ENCODE assay signal across 15 mouse cellular contexts in the genomic region with DNA sequence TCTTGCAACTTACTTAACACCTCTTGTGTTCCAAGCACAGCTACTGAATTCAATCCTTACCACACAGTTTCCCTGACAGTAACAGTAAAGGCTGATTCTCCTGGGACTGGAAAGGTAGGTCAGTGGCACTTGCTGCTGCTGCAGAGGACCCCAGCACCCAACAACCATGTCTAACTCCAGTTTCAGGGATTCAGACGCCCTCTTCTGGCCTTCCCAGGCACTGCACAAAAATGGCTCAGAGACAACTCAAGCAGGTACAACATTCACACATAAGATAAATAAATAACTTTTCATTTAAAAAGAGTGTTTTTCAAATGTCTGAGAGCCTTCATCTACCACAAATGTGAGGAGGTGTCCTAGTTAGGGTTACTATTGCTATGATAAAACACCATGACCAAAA. TPM values are rescaled to one million over a fixed set of nuclear protein-coding genes. Genes with fewer than 3 reads are reported as not detected.
DNase-seq lines count a peak whose midpoint lies in the region; ATAC-seq and TF ChIP-seq lines count a peak whose summit lies in the region.
"Had no signal": no experiment of that assay in that cellular context is flagged by ENCODE, and none has a peak within 500 bp of the region (broad histone marks: within the 10 kb centered on the region; RNA-seq: fewer than 3 reads in every experiment).

No protein-coding gene starts in this region.

- no peak for ATAC-seq in cerebellum, adult (ENCODE audit: insufficient number of reproducible peaks, low FRiP score, low TSS enrichment)
- ATAC-seq: intestine, embryonic 16.5 days had no signal

- peak; percentile 60 for TF ChIP-seq CTCF in layer of hippocampus, adult 2 months (conservative IDR thresholded peaks at IDR 0.05)
- 0 out of 2 replicates have a peak, but pooled peaks have one; percentile 11 for TF ChIP-seq CTCF in bone marrow macrophage, adult 2 months (IDR thresholded peaks at IDR 0.05; ENCODE audit: low read depth, low read length)

- H3K4me3 ChIP-seq in layer of hippocampus, adult 2 months = no peak overlapping the region
- no peak overlapping the region for H3K4me3 ChIP-seq in bone marrow macrophage, adult 2 months (ENCODE audit: insufficient read depth, low read length)
- H3K4me3 ChIP-seq: erythroblast, embryonic 14.5 days; limb, embryonic 13.5 days; megakaryocyte, embryonic 14.5 days had no signal

- DNase-seq in cerebellum, adult 11-12 months = peak; percentile 34
- DNase-seq in layer of hippocampus, adult 2 months (ENCODE audit: low spot score in 2 of 2) = no peak
- no peak for DNase-seq in layer of hippocampus, adult 9-10 months (ENCODE audit: low spot score)
- DNase-seq in A20 (ENCODE audit: low read depth, low spot score) = peak; percentile 45
- no peak for DNase-seq in spleen, adult 12 weeks (ENCODE audit: low spot score)
- no peak for DNase-seq in heart, postnatal 25 days (ENCODE audit: low spot score)
- DNase-seq: adrenal gland, postnatal 36 days; heart, adult 18-20 months; heart, postnatal 4 days had no signal

- intact Hi-C loops in heart, postnatal 25 days (cut with DNase I) = loop anchor here (10.0 kb wide), 1 partner anchor 752 kb away; the partner anchor contains the start of genes Mboat7 and Tsen34

- TF ChIP-seq POLR2A in bone marrow macrophage, adult 2 months (IDR thresholded peaks at IDR 0.05; ENCODE audit: borderline replicate concordance, low read depth, low read length) = no peak

- H3K27ac ChIP-seq in layer of hippocampus, adult 2 months = no peak overlapping the region
- H3K27ac ChIP-seq in bone marrow macrophage, adult 2 months (ENCODE audit: insufficient read depth, low read depth, low read length) = no peak overlapping the region
- H3K27ac ChIP-seq: limb, embryonic 13.5 days had no signal

- H3K4me1 ChIP-seq in bone marrow macrophage, adult 2 months (ENCODE audit: control insufficient read depth, insufficient read depth, low read length) = peaks cover 17% of the 10 kb centered on the region

RNA-seq across cellular contexts. Expression of gene Rdh13, which starts 1.7 kb away (rescaled TPM):
- 10 to 100 TPM; 25.2 to 28.4 TPM for total RNA-seq in layer of hippocampus, adult 2 months (2021)
- polyA plus RNA-seq in bone marrow macrophage, adult 2 months (2012; ENCODE audit: insufficient read depth, insufficient read length, missing spikeins) = 6.5 and 7.5 TPM in 2 replicates
- total RNA-seq in heart, postnatal 25 days (2021) = 10 to 100 TPM; 31.4 to 35.8 TPM

RNA-seq across cellular contexts. Expression of gene Eps8l1, which starts 13.3 kb away (rescaled TPM):
- total RNA-seq in layer of hippocampus, adult 2 months (2021) = 1 to 10 TPM; 7.8 to 8.9 TPM
- 23.7 and 29.0 TPM in 2 replicates for polyA plus RNA-seq in bone marrow macrophage, adult 2 months (2012; ENCODE audit: insufficient read depth, insufficient read length, missing spikeins)
- total RNA-seq in heart, postnatal 25 days (2021) = 1 to 10 TPM; 2.3 to 3.6 TPM
- polyA plus RNA-seq: erythroblast, embryonic 14.5 days had no signal

RNA-seq across cellular contexts. Expression of gene Gp6, which starts 49.6 kb away (rescaled TPM):
- total RNA-seq in layer of hippocampus, adult 2 months (2021) = not detected
- 0.13 TPM in 1 of 2 replicates, not detected in the other for polyA plus RNA-seq in bone marrow macrophage, adult 2 months (2012; ENCODE audit: insufficient read depth, insufficient read length, missing spikeins)
- under 1 TPM; 0.16 to 0.34 TPM for total RNA-seq in heart, postnatal 25 days (2021)

RNA-seq across cellular contexts. Expression of gene Ppp1r12c, which starts 54.3 kb away (rescaled TPM):
- 100 to 1,000 TPM; 157 to 161 TPM for total RNA-seq in layer of hippocampus, adult 2 months (2021)
- 293 and 348 TPM in 2 replicates for polyA plus RNA-seq in bone marrow macrophage, adult 2 months (2012; ENCODE audit: insufficient read depth, insufficient read length, missing spikeins)
- 10 to 100 TPM; 54.7 to 61.2 TPM for total RNA-seq in heart, postnatal 25 days (2021)

Comparison
In these comparisons a context has a peak if more than half of its experiments do, and no peak if none do; other contexts are left out.
1. DNase-seq: peak in cerebellum, adult 11-12 months (single experiment) and A20 (single experiment); none in layer of hippocampus, adult 2 months (0 of 2), layer of hippocampus, adult 9-10 months (single experiment), spleen, adult 12 weeks (single experiment) and heart, postnatal 25 days (single experiment).